Mouse (Mus musculus) urinary bladder, adult 18-20 months (tissue): Measurements from ENCODE around the gene Nodal.
A peak's percentile ranks its signal among the peaks of the same experiment; 100 is the strongest.
"Not testable (repeated sequence)": the region's sequence is repeated elsewhere in the genome, so short reads cannot be mapped to it uniquely, and the experiment has no call there.

Experiments
- DNase-seq, 2 experiments: peaks; one replicate each; pipeline ENCODE4 v3.0.0; 2022; ENCODE audit warnings: low spot score in 2 of 2, mixed read lengths in 2 of 2

Gene Nodal

GRCm38 (mm10) chr10:61429043-61429442, 11.3 kb downstream of the Nodal start:
- no peak for DNase-seq

DNA sequence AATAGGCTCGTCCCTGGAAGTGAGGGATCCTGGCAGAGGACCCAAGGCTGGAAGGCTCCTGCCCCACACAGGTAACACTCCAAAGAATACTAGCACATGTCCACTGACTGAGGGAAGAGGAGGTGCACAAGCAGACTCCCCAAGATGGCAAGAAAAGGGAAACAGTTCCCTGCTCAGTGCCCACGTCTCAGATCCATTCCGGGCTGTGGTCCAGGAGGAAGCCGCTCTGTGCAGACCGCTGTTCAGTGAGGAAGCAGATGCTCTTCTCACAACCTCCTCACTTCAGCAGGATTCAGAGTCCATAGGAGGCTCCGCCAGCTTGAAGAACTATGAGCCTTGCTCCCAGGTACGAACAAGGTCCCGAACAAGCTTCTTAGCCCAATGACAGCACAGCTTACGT, 13.6 kb downstream of the Nodal start:
- DNase-seq, result no peak

DNA sequence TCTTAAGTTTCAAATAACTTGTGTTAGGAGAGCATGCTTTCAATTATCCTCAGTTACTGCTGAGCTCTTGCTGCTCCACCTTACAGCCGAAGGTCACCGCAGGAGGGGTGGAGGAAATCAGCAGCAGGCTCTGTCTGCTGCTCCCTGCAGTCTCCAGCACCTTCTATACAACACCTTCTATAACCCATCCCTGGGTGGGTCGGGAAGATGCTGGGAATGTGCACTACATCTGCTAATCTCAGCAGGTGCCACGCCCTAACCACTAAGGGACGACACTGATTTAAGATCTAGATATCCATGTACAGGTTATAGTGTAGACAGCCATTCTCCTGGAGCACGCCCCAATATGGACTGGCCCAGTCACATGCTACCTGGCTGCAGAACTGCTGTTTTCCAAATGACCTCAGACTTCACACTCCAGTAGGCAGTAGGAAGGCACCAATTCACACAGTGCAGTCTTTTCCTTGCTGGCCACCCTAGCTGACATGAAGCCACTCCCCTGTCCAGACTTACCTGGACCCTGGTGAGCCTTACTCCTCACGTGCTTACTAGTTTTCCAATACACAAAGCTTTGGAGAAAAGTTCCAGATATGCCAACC, 22.5 kb downstream of the Nodal start:
- no peak for DNase-seq

- no peak for DNase-seq
Measured at GRCm38 (mm10) chr10:61443456-61443855, 25.7 kb downstream of the Nodal start.

DNA sequence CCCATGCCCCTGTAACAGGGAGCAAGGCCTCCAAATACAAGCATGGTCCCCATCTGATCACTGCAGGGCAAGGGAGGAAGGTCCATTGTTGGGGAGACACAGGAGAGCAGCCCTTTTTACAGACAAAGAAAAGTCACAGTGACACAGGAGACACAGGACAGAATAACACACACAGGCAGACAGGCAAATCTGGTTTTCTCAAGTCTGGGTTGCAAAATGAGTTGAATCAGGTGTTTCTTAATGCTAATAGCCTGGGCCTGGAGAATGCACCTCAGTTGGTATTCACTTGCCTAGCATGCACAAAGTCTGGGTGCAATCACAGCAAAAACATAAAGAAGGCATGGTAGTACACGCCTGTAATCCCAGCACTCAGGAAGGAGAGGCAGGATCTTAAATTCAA, 26.1 kb downstream of the Nodal start:
- DNase-seq, result no peak

GRCm38 (mm10) chr10:61445016-61445415, 27.2 kb downstream of the Nodal start:
- DNase-seq, result no peak

- no peak for DNase-seq
Measured at GRCm38 (mm10) chr10:61447581-61448353, 30.0 kb downstream of the Nodal start.

GRCm38 (mm10) chr10:61448834-61449233, 31.1 kb downstream of the Nodal start:
- DNase-seq, result no peak

- no peak for DNase-seq
Measured at GRCm38 (mm10) chr10:61451463-61451930, 33.7 kb downstream of the Nodal start.

- peak in 1 of 2 experiments; percentile 49 for DNase-seq
Measured at GRCm38 (mm10) chr10:61451931-61452617, 34.3 kb downstream of the Nodal start.

DNA sequence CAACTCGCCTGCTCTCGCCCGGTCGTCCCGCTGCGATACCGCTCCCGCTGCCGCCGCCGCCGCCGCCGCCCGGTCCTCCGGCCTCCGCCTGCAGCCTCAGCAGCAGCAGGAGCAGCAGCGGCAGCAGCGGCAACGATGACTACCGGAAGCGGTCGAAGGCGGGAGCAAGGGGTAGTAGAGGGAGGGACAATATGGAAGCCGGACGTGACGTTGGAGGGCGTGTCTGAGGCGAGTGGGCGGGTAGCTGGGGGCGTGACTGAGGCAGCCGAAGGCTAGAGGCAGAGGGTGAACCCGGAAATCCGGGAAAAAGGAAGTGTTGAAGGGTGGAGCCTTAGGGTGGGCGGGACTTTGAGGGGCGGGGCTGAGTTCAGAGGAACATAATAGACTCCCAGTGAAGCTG, 34.9 kb downstream of the Nodal start, which contains the start of gene Eif4ebp2:
Eif4ebp2 (minus strand) TSS at position 17 of the 400 bp plus-strand sequence.
- DNase-seq, result peak; percentile 99

GRCm38 (mm10) chr10:61453171-61453570, 35.4 kb downstream of the Nodal start:
- not testable (repeated sequence) for DNase-seq

- DNase-seq, result no peak
Measured at GRCm38 (mm10) chr10:61457182-61457581, 39.4 kb downstream of the Nodal start.

DNA sequence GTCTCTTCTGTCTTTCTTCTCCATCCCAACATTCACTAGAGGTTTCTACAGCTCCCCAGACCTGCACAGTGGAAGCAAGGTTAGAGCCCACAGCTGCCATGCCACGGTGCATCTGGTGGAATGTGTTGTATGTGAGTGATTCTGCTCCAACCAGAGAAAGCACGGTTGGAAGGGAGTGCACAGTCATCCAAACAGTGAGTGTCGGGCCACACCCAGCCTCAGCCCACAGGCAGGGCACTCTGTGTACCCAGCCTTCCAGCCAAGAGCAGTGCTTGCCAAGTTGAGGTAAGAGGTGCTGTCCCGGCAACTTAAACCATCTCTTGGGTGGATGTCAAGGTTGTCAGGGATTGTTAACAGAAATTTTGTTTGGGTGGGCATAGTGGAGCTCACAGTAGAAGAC, 47.2 kb downstream of the Nodal start:
- DNase-seq, result peak in 1 of 2 experiments; percentile 31

DNA sequence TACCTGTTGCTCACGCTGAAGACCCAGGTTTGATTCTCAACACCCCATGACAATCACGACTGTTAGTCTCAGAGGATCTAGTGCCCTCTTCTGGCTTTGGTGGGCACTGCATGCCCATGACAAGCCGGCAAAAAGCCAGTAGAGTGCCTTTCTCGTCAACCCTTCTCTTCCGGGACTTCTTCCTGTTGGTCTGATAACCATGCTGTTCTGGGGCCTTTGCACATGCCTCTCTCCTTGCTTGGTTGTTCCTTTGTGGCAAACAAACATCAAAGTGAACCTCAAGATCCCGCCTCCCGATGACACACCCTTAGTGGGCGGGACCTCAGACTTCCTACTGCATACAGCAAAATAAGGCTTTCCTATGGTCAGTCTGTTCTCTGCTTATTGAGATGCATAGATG, 48.5 kb downstream of the Nodal start:
- no peak for DNase-seq

DNA sequence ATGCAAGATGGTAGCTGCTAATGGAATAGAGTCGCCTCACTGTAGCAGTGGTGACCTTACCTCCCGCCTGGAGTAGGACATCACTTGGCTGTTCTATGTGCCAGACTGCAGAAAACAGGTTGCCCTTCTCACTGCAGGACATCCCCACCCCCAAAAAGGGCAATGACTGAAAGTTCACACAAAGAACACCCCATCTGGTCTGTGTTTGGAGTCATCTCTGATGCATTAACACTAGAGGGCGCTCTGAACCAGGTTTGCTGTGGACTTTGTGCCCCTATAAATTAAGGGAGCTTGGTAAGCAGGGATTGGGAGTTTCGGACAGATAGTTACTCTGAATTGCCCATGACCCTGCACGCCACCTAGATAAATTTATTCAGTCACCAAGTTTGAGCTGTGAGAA, 49.1 kb downstream of the Nodal start:
- DNase-seq, result no peak

- DNase-seq, result no peak
Measured at GRCm38 (mm10) chr10:61468900-61469299, 51.1 kb downstream of the Nodal start.

DNA sequence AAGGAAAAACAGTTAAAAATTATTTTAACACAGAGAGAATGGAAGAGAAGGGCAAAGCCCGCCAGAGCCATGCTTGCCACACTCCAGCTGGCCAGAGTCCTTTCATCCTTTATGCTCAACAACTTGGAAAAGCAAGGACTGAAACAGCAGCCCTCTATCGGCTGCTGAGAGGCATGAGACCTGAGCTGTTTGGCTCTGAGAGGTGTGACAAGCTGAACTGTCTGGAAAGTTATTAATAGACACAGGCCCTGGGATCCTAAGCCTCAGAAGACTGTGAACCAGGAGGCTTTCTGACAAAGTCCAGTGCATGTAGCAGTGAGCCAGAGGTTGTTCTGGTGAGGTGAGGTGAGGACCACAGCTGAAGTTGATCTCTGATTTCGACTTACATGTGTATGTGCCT, 55.9 kb downstream of the Nodal start:
- DNase-seq, result no peak

DNA sequence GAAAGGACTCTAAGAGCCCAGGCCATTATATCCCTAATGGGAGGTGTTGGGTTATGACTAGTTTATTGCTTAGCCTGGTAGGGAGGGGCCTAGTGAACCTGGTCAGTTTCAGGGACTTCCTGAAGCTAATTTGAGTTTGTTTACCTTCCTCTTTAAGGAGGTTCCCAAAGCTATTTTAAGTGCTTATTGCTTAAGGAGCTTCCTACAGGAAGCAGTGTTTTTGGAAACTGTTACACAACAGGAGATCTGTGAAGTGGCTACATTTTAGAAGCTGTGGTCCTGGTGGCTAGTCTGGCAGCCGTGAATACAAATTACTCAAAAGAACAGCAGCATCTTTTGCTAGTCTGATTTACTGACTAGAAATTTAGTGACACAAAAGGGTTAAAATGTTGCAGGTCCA, 56.6 kb downstream of the Nodal start:
- no peak for DNase-seq
